Mouse (Mus musculus) thymus, adult 2 months (tissue): Measurements from ENCODE around the gene Mtg2.

Experiments used
- CTCF ChIP-seq: fragments of 200-500 bp; IDR thresholded peaks from 2 replicates; pipeline ENCODE4 v1.5.1; 2012; ENCODE audit warnings: mild to moderate bottlenecking, control low read depth, low read length, moderate library complexity, borderline replicate concordance; ENCODE audit not compliant: control insufficient read depth, poor library complexity, insufficient read depth; ENCODE audit errors: extremely low read depth
- POLR2A ChIP-seq: fragments of 200-500 bp; IDR thresholded peaks from 2 replicates; pipeline ENCODE4 v1.6.1; 2012; ENCODE audit warnings: mild to moderate bottlenecking, low read length, control low read depth, moderate library complexity; ENCODE audit not compliant: control insufficient read depth, poor library complexity, insufficient read depth; ENCODE audit errors: extremely low read depth

DNA sequence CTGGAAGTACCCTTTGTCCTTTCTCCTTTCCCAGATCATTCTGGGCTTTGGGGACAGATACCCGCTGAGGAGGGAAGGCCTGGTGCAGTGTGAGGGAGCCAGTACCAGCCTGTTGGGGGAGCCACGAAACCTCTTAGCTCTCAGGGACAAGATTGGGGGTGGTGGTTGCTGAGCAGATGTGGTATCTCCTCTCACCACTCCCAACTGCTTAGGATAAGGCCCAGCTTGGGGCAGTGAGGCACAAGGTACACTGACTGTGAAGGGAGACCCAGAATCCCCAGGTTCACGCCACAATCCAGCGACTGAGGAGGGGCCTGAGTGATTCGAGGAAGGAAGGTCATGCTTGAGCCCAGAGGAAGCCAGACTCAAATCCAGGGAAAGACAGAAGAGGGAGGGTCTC, 27.8 kb downstream of the Mtg2 start:
- TF ChIP-seq CTCF (no peak), POLR2A (no peak)
